Mouse (Mus musculus) midbrain, embryonic 11.5 days (tissue): ENCODE data around the gene Gpank1. TPM values are rescaled to one million over a fixed set of nuclear protein-coding genes. Genes with fewer than 3 reads are reported as not detected.

Source experiments
- ATAC-seq: fragments of 200-750 bp; cut with Nextera tagmentation; 2 replicates; pipeline ENCODE4 v1.8.0; 2017; ENCODE audit warnings: moderate TSS enrichment, moderate library complexity; ENCODE audit not compliant: low FRiP score
- DNase-seq: peaks from one replicate; pipeline ENCODE4 v3.0.0; 2015; ENCODE audit warnings: low spot score; ENCODE audit errors: missing footprints
- H3K27ac ChIP-seq: fragments of 300-500 bp; sonication (generic); 2 replicates; pipeline ENCODE4 v1.5.1; 2014; ENCODE audit warnings: low read depth, low read length
- H3K27me3 ChIP-seq: fragments of 300-500 bp; sonication (generic); 2 replicates; pipeline ENCODE4 v1.6.1; 2014; ENCODE audit warnings: mild to moderate bottlenecking, low read length, moderate library complexity, mixed read lengths; ENCODE audit not compliant: control insufficient read depth, insufficient read depth
- H3K36me3 ChIP-seq: fragments of 300-500 bp; sonication (generic); 2 replicates; pipeline ENCODE4 v1.6.1; 2014; ENCODE audit warnings: mild to moderate bottlenecking, low read length, moderate library complexity, mixed read lengths; ENCODE audit not compliant: control insufficient read depth, insufficient read depth
- H3K4me1 ChIP-seq: fragments of 300-500 bp; sonication (generic); 2 replicates; pipeline ENCODE4 v1.6.1; 2014; ENCODE audit warnings: low read length; ENCODE audit not compliant: control insufficient read depth, insufficient read depth
- H3K4me2 ChIP-seq: fragments of 300-500 bp; sonication (generic); 2 replicates; pipeline ENCODE4 v1.6.1; 2014; ENCODE audit warnings: mild to moderate bottlenecking, moderate library complexity
- H3K4me3 ChIP-seq: fragments of 300-500 bp; sonication (generic); 2 replicates; pipeline ENCODE4 v1.5.1; 2014; ENCODE audit warnings: low read depth, low read length
- H3K9ac ChIP-seq: fragments of 300-500 bp; sonication (generic); 2 replicates; pipeline ENCODE4 v1.6.1; 2014; ENCODE audit warnings: low read length
- H3K9me3 ChIP-seq: fragments of 300-500 bp; sonication (generic); 2 replicates; pipeline ENCODE4 v1.6.1; 2016; ENCODE audit warnings: low read length; ENCODE audit not compliant: control insufficient read depth
- WGBS: fragments of 180-500 bp; shearing (Covaris S2); extraction: QIAGEN DNeasy Blood & Tissue Kit; methylation state at CpG from one replicate; pipeline ENCODE4 v1.1.7; 2014; 5-methylcytosine and 5-hydroxymethylcytosine counted together
- polyA plus RNA-seq: library from polyadenylated mRNA; unstranded; fragments of >200 nt; fragmentation: Nextera tagmentation; extraction: Ambion mirVana; gene quantifications from 2 replicates; pipeline ENCODE4 v1.2.1, GENCODE M21; 2014

The Gpank1 gene
- polyA plus RNA-seq, 1 experiment from 2014 or later: 26.3 TPM

DNA sequence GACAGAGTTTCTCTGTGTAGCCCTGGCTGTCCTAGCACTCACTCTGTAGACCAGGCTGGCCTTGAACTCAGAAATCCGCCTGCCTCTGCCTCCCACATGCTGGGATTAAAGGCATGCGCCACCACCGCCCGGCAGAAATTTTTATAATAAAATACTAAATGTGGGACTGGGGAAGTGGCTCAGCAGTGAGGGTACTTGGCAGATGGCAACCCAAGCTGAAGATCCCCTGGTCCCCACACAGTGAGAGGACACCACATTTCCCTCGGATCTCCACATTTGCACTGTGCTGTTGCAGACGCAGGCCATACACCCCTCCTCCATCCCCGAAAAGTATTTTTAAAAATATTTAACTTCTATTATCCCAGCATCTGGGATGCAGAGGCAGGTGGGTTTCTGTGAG, 12.3 kb downstream of the Gpank1 start:
- DNase-seq (no peak), ATAC-seq (no peak)
- Histone ChIP-seq H3K4me2 (no peak overlapping the region), H3K27me3 (no peaks in the 10 kb centered on the region), H3K4me1 (peaks cover 12% of the 10 kb centered on the region), H3K36me3 (peaks cover 2% of the 10 kb centered on the region; the same call in 1 of the 2 replicates), H3K4me3 (no peak overlapping the region), H3K9ac (no peak overlapping the region), H3K9me3 (no peaks in the 10 kb centered on the region), H3K27ac (no peak overlapping the region)
- 92% methylated on average over 7 of the region's 7 CpGs for WGBS

- no peaks in the 10 kb centered on the region for H3K9me3 ChIP-seq
- H3K4me3 ChIP-seq: peak within 1 kb of the TSS; percentile 87
- no peaks in the 10 kb centered on the region for H3K27me3 ChIP-seq
- H3K4me1 ChIP-seq: peaks cover 12% of the 10 kb centered on the region
- DNase-seq: peak; percentile 99
- peak; percentile 93 for ATAC-seq
- peak within 1 kb of the TSS; percentile 85 for H3K4me2 ChIP-seq
- H3K9ac ChIP-seq: peak within 1 kb of the TSS; percentile 76
- peak within 1 kb of the TSS; percentile 91 for H3K27ac ChIP-seq
- under 1% methylated on average over 66 of the region's 66 CpGs for WGBS
- peaks cover 4% of the 10 kb centered on the region for H3K36me3 ChIP-seq
These were observed 13.7 kb downstream of the Gpank1 start, which contains the start of gene Bag6 for GRCm38 (mm10) chr17:35134801-35135590. Bag6 (plus strand) TSS chr17:35135178.

DNA sequence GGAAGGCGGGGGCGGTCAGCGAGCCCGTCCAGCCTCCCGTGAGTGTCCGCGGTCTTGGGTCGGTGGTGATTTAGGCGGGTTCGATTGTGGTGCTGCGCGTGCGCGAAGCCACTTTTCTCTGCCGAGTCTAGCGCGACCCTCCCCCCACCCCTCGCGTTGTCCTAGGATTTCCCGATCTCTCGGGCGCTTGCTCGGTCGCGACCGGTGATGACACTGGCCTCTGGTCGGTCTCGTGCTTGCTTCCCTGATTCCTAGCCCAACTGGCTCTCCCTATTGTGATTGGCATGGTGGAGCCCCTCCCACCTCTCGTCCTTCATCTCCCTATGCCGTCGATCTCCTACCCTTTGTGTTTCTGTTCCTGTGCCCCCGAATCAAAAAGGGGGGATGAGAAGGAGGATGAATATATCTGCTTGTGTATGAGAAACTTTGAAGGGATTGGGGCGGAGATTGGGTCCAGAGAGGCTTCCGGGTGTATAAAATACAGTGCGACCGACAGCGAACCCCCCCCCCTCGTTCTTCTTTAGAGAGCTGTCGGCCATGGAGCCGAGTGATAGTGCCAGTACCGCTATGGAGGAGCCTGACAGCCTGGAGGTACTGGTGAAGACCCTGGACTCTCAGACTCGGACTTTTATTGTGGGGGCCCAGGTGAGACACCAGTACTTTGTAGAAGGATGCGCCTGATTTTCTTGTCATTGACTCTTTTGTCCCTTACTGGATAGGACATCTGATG, 14.5 kb downstream of the Gpank1 start:
- H3K36me3 ChIP-seq: peaks cover 10% of the 10 kb centered on the region
- peaks cover 12% of the 10 kb centered on the region for H3K4me1 ChIP-seq
- H3K9ac ChIP-seq: peak overlapping the region; percentile 76
- H3K4me2 ChIP-seq: peak overlapping the region; percentile 85
- DNase-seq (peak; percentile 91), ATAC-seq (peak; percentile 80)
- under 1% methylated on average over 43 of the region's 43 CpGs for WGBS
- H3K27ac ChIP-seq: peak overlapping the region; percentile 91
- peak overlapping the region; percentile 87 for H3K4me3 ChIP-seq
- H3K27me3 ChIP-seq: no peaks in the 10 kb centered on the region
- no peaks in the 10 kb centered on the region for H3K9me3 ChIP-seq

DNA sequence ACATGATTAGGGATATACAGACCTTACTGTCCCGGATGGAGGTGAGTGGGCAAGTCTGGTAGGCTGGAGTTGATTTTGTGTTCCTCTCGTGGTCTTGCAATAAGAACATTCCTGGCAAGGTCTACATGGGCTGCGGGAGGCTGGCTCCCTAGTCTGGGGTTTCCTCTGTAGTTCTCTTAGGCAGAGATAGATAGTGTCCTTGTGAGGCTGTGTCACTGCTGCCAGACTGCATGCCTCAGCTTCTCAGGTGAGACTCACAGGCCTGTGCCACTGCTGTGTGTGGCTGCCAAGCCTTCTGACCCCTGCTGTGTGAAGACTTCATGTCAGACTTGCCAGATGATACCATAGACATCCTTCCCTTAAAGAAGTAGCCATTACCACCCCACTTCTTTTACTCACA, 18.0 kb downstream of the Gpank1 start:
- no peak overlapping the region for H3K9ac ChIP-seq
- H3K9me3 ChIP-seq: no peaks in the 10 kb centered on the region; the same call in 1 of the 2 replicates
- no peak for DNase-seq
- H3K27me3 ChIP-seq: no peaks in the 10 kb centered on the region; the same call in 1 of the 2 replicates
- H3K27ac ChIP-seq: no peak overlapping the region
- no peak for ATAC-seq
- WGBS: 95% methylated on average over 3 of the region's 3 CpGs
- no peak overlapping the region for H3K4me2 ChIP-seq
- no peak overlapping the region for H3K4me3 ChIP-seq
- H3K4me1 ChIP-seq: peaks cover 12% of the 10 kb centered on the region
- peaks cover 41% of the 10 kb centered on the region for H3K36me3 ChIP-seq

- no peak overlapping the region for H3K27ac ChIP-seq
- ATAC-seq: no peak
- no peak for DNase-seq
- H3K4me3 ChIP-seq: no peak overlapping the region
- no peaks in the 10 kb centered on the region; the same call in 1 of the 2 replicates for H3K9me3 ChIP-seq
- H3K4me1 ChIP-seq: peaks cover 12% of the 10 kb centered on the region
- H3K36me3 ChIP-seq: peaks cover 54% of the 10 kb centered on the region
- H3K4me2 ChIP-seq: no peak overlapping the region
- 84% methylated on average over 15 of the region's 16 CpGs for WGBS
- H3K9ac ChIP-seq: no peak overlapping the region
- H3K27me3 ChIP-seq: no peaks in the 10 kb centered on the region; the same call in 1 of the 2 replicates
These were observed 19.3 kb downstream of the Gpank1 start for GRCm38 (mm10) chr17:35140490-35140996.

GRCm38 (mm10) chr17:35141971-35142370, 20.7 kb downstream of the Gpank1 start:
- Histone ChIP-seq H3K4me3 (no peak overlapping the region), H3K27me3 (no peaks in the 10 kb centered on the region; the same call in 1 of the 2 replicates), H3K27ac (no peak overlapping the region), H3K4me2 (no peak overlapping the region), H3K4me1 (peaks cover 4% of the 10 kb centered on the region), H3K36me3 (peaks cover 64% of the 10 kb centered on the region), H3K9ac (no peak overlapping the region), H3K9me3 (no peaks in the 10 kb centered on the region; the same call in 1 of the 2 replicates)
- WGBS: 93% methylated on average over 6 of the region's 6 CpGs
- DNase-seq: no peak
- ATAC-seq: no peak

GRCm38 (mm10) chr17:35146139-35146538, 24.9 kb downstream of the Gpank1 start:
- WGBS: 87% methylated on average over 5 of the region's 5 CpGs

GRCm38 (mm10) chr17:35147348-35147747, 26.1 kb downstream of the Gpank1 start:
- DNase-seq (peak; percentile 90), ATAC-seq (no peak)
- Histone ChIP-seq H3K4me1 (no peaks in the 10 kb centered on the region), H3K4me3 (no peak overlapping the region), H3K4me2 (no peak overlapping the region), H3K27ac (no peak overlapping the region; the same call in 1 of the 2 replicates), H3K36me3 (peaks cover 66% of the 10 kb centered on the region), H3K9ac (no peak overlapping the region), H3K9me3 (no peaks in the 10 kb centered on the region; the same call in 1 of the 2 replicates), H3K27me3 (no peaks in the 10 kb centered on the region; the same call in 1 of the 2 replicates)
- WGBS: 61% methylated on average over 3 of the region's 3 CpGs

More at GRCm38 (mm10) chr17:35146139-35146538, 24.9 kb downstream of the Gpank1 start:
- Histone ChIP-seq H3K27ac (no peak overlapping the region), H3K4me1 (no peaks in the 10 kb centered on the region), H3K4me3 (no peak overlapping the region), H3K4me2 (no peak overlapping the region), H3K27me3 (no peaks in the 10 kb centered on the region; the same call in 1 of the 2 replicates), H3K9ac (no peak overlapping the region), H3K9me3 (no peaks in the 10 kb centered on the region; the same call in 1 of the 2 replicates), H3K36me3 (peaks cover 66% of the 10 kb centered on the region)
- DNase-seq (no peak), ATAC-seq (no peak)
